In genomic region chr7:99545885-99546745, GRCm38 (mm10) we compare ENCODE assay signal across 9 mouse cellular contexts. TPM values are rescaled to one million over a fixed set of nuclear protein-coding genes. Genes with fewer than 3 reads are reported as not detected.
DNase-seq lines count a peak whose midpoint lies in the region; ATAC-seq and TF ChIP-seq lines count a peak whose summit lies in the region.
"Had no signal": no experiment of that assay in that cellular context is flagged by ENCODE, and none has a peak within 500 bp of the region (broad histone marks: within the 10 kb centered on the region; RNA-seq: fewer than 3 reads in every experiment).

No protein-coding gene starts in this region.

- WGBS in midbrain, embryonic 10.5 days, result 58% methylated on average over 10 of the region's 10 CpGs
- 56% methylated on average over 10 of the region's 10 CpGs for WGBS in midbrain, embryonic 11.5 days
- 26% methylated on average over 10 of the region's 10 CpGs for WGBS in hindbrain, embryonic 16.5 days
- 15% methylated on average over 10 of the region's 10 CpGs for WGBS in limb, embryonic 15.5 days
- 48% methylated on average over 10 of the region's 10 CpGs for WGBS in midbrain, embryonic 16.5 days
- WGBS in thymus, adult 2 months, result 24% methylated on average over 10 of the region's 10 CpGs

- peak overlapping the region; percentile 35 for H3K27ac ChIP-seq in midbrain, embryonic 10.5 days (replicated peaks)
- no peak overlapping the region for H3K27ac ChIP-seq in midbrain, embryonic 11.5 days (ENCODE audit: low read depth, low read length)
- peak overlapping the region; percentile 63 for H3K27ac ChIP-seq in hindbrain, embryonic 16.5 days (ENCODE audit: low read depth, low read length)
- peak overlapping the region; percentile 86 for H3K27ac ChIP-seq in limb, embryonic 15.5 days
- H3K27ac ChIP-seq in midbrain, embryonic 16.5 days (ENCODE audit: low read length), result peak overlapping the region; percentile 74
- H3K27ac ChIP-seq in thymus, adult 2 months (ENCODE audit: control insufficient read depth, insufficient read depth, low read length), result peak overlapping the region; percentile 32

- DNase-seq in midbrain, embryonic 10.5 days (ENCODE audit: low spot score), result no peak
- no peak for DNase-seq in midbrain, embryonic 11.5 days (ENCODE audit: low spot score, missing footprints)
- DNase-seq in cerebellum, adult 18-20 months, result peak; percentile 45 to 59
- DNase-seq in gastrocnemius, postnatal 10 days, result peak; percentile 73
- peak; percentile 48 for DNase-seq in thymus, adult 2 months

- no peaks in the 10 kb centered on the region for H3K9me3 ChIP-seq in midbrain, embryonic 10.5 days (replicated peaks)
- no peaks in the 10 kb centered on the region for H3K9me3 ChIP-seq in midbrain, embryonic 11.5 days (ENCODE audit: control insufficient read depth, low read length)
- no peaks in the 10 kb centered on the region for H3K9me3 ChIP-seq in hindbrain, embryonic 16.5 days (ENCODE audit: control insufficient read depth, low read length)
- H3K9me3 ChIP-seq in limb, embryonic 15.5 days, result no peaks in the 10 kb centered on the region
- H3K9me3 ChIP-seq in midbrain, embryonic 16.5 days (replicated peaks; ENCODE audit: control insufficient read depth, low read length, poor library complexity, severe bottlenecking), result no peaks in the 10 kb centered on the region

- H3K9ac ChIP-seq in midbrain, embryonic 11.5 days (ENCODE audit: low read length), result no peak overlapping the region
- peak overlapping the region; percentile 3; the same call in 1 of the 2 replicates for H3K9ac ChIP-seq in hindbrain, embryonic 16.5 days (ENCODE audit: low read depth, low read length)
- H3K9ac ChIP-seq in limb, embryonic 15.5 days, result no peak overlapping the region
- H3K9ac ChIP-seq in midbrain, embryonic 16.5 days (ENCODE audit: low read depth, low read length), result no peak overlapping the region

- no peak for TF ChIP-seq CTCF in thymus, adult 2 months (IDR thresholded peaks at IDR 0.05; ENCODE audit: borderline replicate concordance, control insufficient read depth, extremely low read depth, insufficient read depth, low read length, poor library complexity)

- peaks cover 39% of the 10 kb centered on the region for H3K4me1 ChIP-seq in midbrain, embryonic 10.5 days
- no peaks in the 10 kb centered on the region; the same call in 1 of the 2 replicates for H3K4me1 ChIP-seq in midbrain, embryonic 11.5 days (ENCODE audit: control insufficient read depth, insufficient read depth, low read length)
- peaks cover 20% of the 10 kb centered on the region; the same call in 1 of the 2 replicates for H3K4me1 ChIP-seq in hindbrain, embryonic 16.5 days (ENCODE audit: control insufficient read depth, insufficient read depth, low read depth, low read length)
- peaks cover 41% of the 10 kb centered on the region for H3K4me1 ChIP-seq in limb, embryonic 15.5 days
- no peaks in the 10 kb centered on the region; the same call in 1 of the 2 replicates for H3K4me1 ChIP-seq in midbrain, embryonic 16.5 days (ENCODE audit: control insufficient read depth, insufficient read depth, low read length)
- H3K4me1 ChIP-seq in thymus, adult 2 months (replicated peaks; ENCODE audit: control insufficient read depth, insufficient read depth, low read length), result peaks cover 15% of the 10 kb centered on the region

- peak; percentile 27; the same call in 1 of the 2 replicates for TF ChIP-seq POLR2A in thymus, adult 2 months (IDR thresholded peaks at IDR 0.05; ENCODE audit: control insufficient read depth, extremely low read depth, insufficient read depth, low read length, poor library complexity)

- peaks cover 20% of the 10 kb centered on the region for H3K36me3 ChIP-seq in midbrain, embryonic 10.5 days
- no peaks in the 10 kb centered on the region for H3K36me3 ChIP-seq in midbrain, embryonic 11.5 days (ENCODE audit: control insufficient read depth, insufficient read depth, low read length)
- H3K36me3 ChIP-seq in hindbrain, embryonic 16.5 days (ENCODE audit: control insufficient read depth, insufficient read depth, low read length), result no peaks in the 10 kb centered on the region
- 0 out of 2 replicates have a peak, but pooled peaks cover 3% of the 10 kb centered on the region for H3K36me3 ChIP-seq in limb, embryonic 15.5 days
- H3K36me3 ChIP-seq in midbrain, embryonic 16.5 days (ENCODE audit: control insufficient read depth, insufficient read depth, low read length), result peaks cover 10% of the 10 kb centered on the region
- H3K36me3 ChIP-seq in thymus, adult 2 months (ENCODE audit: control insufficient read depth, insufficient read depth, low read length), result no peaks in the 10 kb centered on the region

- H3K4me2 ChIP-seq in midbrain, embryonic 11.5 days, result no peak overlapping the region
- H3K4me2 ChIP-seq in hindbrain, embryonic 16.5 days (ENCODE audit: low read length), result no peak overlapping the region
- H3K4me2 ChIP-seq in limb, embryonic 15.5 days, result peak overlapping the region; percentile 21
- H3K4me2 ChIP-seq in midbrain, embryonic 16.5 days (ENCODE audit: low read length), result no peak overlapping the region

- H3K27me3 ChIP-seq in midbrain, embryonic 10.5 days (ENCODE audit: low read depth, poor library complexity, severe bottlenecking), result no peaks in the 10 kb centered on the region
- H3K27me3 ChIP-seq in midbrain, embryonic 11.5 days (ENCODE audit: control insufficient read depth, insufficient read depth, low read length), result no peaks in the 10 kb centered on the region
- H3K27me3 ChIP-seq in hindbrain, embryonic 16.5 days (replicated peaks; ENCODE audit: control insufficient read depth, insufficient read depth, low read length), result no peaks in the 10 kb centered on the region
- H3K27me3 ChIP-seq in limb, embryonic 15.5 days, result no peaks in the 10 kb centered on the region
- no peaks in the 10 kb centered on the region for H3K27me3 ChIP-seq in midbrain, embryonic 16.5 days (ENCODE audit: control insufficient read depth, insufficient read depth, low read depth, low read length)
- no peaks in the 10 kb centered on the region for H3K27me3 ChIP-seq in thymus, adult 2 months (ENCODE audit: control insufficient read depth, insufficient read depth, low read length)

- ATAC-seq in midbrain, embryonic 11.5 days (ENCODE audit: low FRiP score), result no peak
- peak; percentile 67 for ATAC-seq in hindbrain, embryonic 16.5 days
- peak; percentile 17; the same call in 1 of the 2 replicates for ATAC-seq in limb, embryonic 15.5 days (ENCODE audit: insufficient number of reproducible peaks, low FRiP score, low TSS enrichment, low read depth)
- peak; percentile 36; the same call in 1 of the 2 replicates for ATAC-seq in midbrain, embryonic 16.5 days

- no peak overlapping the region for H3K4me3 ChIP-seq in midbrain, embryonic 10.5 days
- no peak overlapping the region for H3K4me3 ChIP-seq in midbrain, embryonic 11.5 days (ENCODE audit: low read depth, low read length)
- H3K4me3 ChIP-seq in hindbrain, embryonic 16.5 days (ENCODE audit: low read length), result no peak overlapping the region
- no peak overlapping the region for H3K4me3 ChIP-seq in limb, embryonic 15.5 days
- no peak overlapping the region for H3K4me3 ChIP-seq in midbrain, embryonic 16.5 days (ENCODE audit: low read depth, low read length)
- peak overlapping the region; percentile 7; the same call in 1 of the 2 replicates for H3K4me3 ChIP-seq in thymus, adult 2 months (ENCODE audit: control insufficient read depth, insufficient read depth, low read length)
- H3K4me3 ChIP-seq: myocyte had no signal

RNA-seq across cellular contexts. Expression of gene Arrb1, which starts 10.8 kb away (rescaled TPM):
- polyA plus RNA-seq in midbrain, embryonic 10.5 days (2016; fragmentation: Nextera tagmentation; extraction: Ambion mirVana), result 9.8 and 10.1 TPM in 2 replicates
- 4.1 and 4.6 TPM in 2 replicates for polyA plus RNA-seq in midbrain, embryonic 11.5 days (2014; fragmentation: Nextera tagmentation; extraction: Ambion mirVana)
- 10 to 100 TPM; 21.4 to 26.2 TPM for total RNA-seq in gastrocnemius, postnatal 10 days (2021)
- polyA plus RNA-seq in hindbrain, embryonic 16.5 days (2015; fragmentation: Nextera tagmentation; extraction: Ambion mirVana), result 17.4 and 19.8 TPM in 2 replicates
- 5.8 and 7.4 TPM in 2 replicates for polyA plus RNA-seq in limb, embryonic 15.5 days (2015; fragmentation: Nextera tagmentation; extraction: Ambion mirVana)
- polyA plus RNA-seq in midbrain, embryonic 16.5 days (2015; fragmentation: Nextera tagmentation; extraction: Ambion mirVana), result 18.4 and 21.0 TPM in 2 replicates
- 26.3 and 29.6 TPM in 2 replicates for polyA plus RNA-seq in thymus, adult 2 months (2012; rRNA removed)

Comparison
In these comparisons a context has a peak if more than half of its experiments do, and no peak if none do; other contexts are left out.
1. DNase-seq: peak in cerebellum, adult 18-20 months (2 of 2), gastrocnemius, postnatal 10 days (single experiment) and thymus, adult 2 months (single experiment); none in midbrain, embryonic 10.5 days (single experiment) and midbrain, embryonic 11.5 days (single experiment).